Mouse (Mus musculus) kidney, embryonic 15.5 days (tissue): ENCODE results near the gene Fbxw15. TPM values are rescaled to one million over a fixed set of nuclear protein-coding genes. Genes with fewer than 3 reads are reported as not detected.
"Not testable (repeated sequence)": the region's sequence is repeated elsewhere in the genome, so short reads cannot be mapped to it uniquely, and the experiment has no call there.

Experiments used
- ATAC-seq: fragments of 200-750 bp; cut with Nextera tagmentation; replicated peaks from 2 replicates; pipeline ENCODE4 v1.8.0; 2017; ENCODE audit warnings: moderate TSS enrichment; ENCODE audit not compliant: low FRiP score
- H3K27ac ChIP-seq: fragments of 300-500 bp; sonication (generic); 2 replicates; pipeline ENCODE4 v1.5.1; 2015; ENCODE audit warnings: mild to moderate bottlenecking, inconsistent platforms
- H3K27me3 ChIP-seq: fragments of 300-500 bp; sonication (generic); 2 replicates; pipeline ENCODE4 v1.6.1; 2015; ENCODE audit warnings: inconsistent platforms
- H3K36me3 ChIP-seq: fragments of 300-500 bp; sonication (generic); 2 replicates; pipeline ENCODE4 v1.6.1; 2015; ENCODE audit warnings: inconsistent platforms
- H3K4me1 ChIP-seq: fragments of 300-500 bp; sonication (generic); 2 replicates; pipeline ENCODE4 v1.6.1; 2015; ENCODE audit warnings: inconsistent platforms
- H3K4me2 ChIP-seq: fragments of 300-500 bp; sonication (generic); 2 replicates; pipeline ENCODE4 v1.6.1; 2015; ENCODE audit warnings: moderate library complexity, mild to moderate bottlenecking, inconsistent platforms
- H3K4me3 ChIP-seq: fragments of 300-500 bp; sonication (generic); replicated peaks from 2 replicates; pipeline ENCODE4 v1.5.1; 2015; ENCODE audit warnings: mild to moderate bottlenecking, inconsistent platforms
- H3K9ac ChIP-seq: fragments of 300-500 bp; sonication (generic); 2 replicates; pipeline ENCODE4 v1.6.1; 2015; ENCODE audit warnings: mild to moderate bottlenecking, inconsistent platforms
- H3K9me3 ChIP-seq: fragments of 300-500 bp; sonication (generic); replicated peaks from 2 replicates; pipeline ENCODE4 v1.6.1; 2016; ENCODE audit warnings: inconsistent platforms
- WGBS: fragments of 180-500 bp; shearing (Covaris S2); methylation state at CpG from one replicate; pipeline ENCODE4 v1.1.7; 2015; ENCODE audit warnings: mixed read lengths; 5-methylcytosine and 5-hydroxymethylcytosine counted together
- polyA plus RNA-seq: library from polyadenylated mRNA; unstranded; fragments of >200 nt; fragmentation: Nextera tagmentation; extraction: Ambion mirVana; gene quantifications from 2 replicates; pipeline ENCODE4 v1.2.1, GENCODE M21; 2015

Gene Fbxw15
- polyA plus RNA-seq = 0.93 and 0.96 TPM in 2 replicates

DNA sequence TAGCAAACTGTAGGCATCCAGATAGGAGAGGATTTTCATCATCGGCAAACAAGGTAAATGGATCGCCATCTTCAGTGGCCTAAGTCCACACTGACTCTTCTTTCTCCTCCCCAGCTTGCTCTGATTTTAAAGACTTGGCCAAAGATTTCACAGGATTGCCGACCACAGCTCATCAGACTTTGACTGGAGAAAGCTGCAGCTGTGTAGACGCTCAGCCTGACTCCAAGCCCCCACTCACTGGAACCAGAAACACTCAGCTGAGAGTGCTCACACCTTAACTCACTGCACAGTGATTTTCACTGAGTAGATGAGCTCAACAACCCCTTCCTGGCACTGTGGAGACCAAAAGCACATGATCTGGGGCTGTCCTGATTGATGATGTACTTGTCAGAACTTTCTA lies at the start of gene Fbxw15:
Fbxw15 (minus strand) TSS at position 101 of the 400 bp plus-strand sequence.
- WGBS = 93% methylated on average over 4 of the region's 4 CpGs
- H3K9me3 ChIP-seq, H3K4me1 ChIP-seq, H3K4me3 ChIP-seq, H3K27ac ChIP-seq, H3K9ac ChIP-seq, H3K27me3 ChIP-seq, ATAC-seq, H3K4me2 ChIP-seq, H3K36me3 ChIP-seq: not testable (repeated sequence)

DNA sequence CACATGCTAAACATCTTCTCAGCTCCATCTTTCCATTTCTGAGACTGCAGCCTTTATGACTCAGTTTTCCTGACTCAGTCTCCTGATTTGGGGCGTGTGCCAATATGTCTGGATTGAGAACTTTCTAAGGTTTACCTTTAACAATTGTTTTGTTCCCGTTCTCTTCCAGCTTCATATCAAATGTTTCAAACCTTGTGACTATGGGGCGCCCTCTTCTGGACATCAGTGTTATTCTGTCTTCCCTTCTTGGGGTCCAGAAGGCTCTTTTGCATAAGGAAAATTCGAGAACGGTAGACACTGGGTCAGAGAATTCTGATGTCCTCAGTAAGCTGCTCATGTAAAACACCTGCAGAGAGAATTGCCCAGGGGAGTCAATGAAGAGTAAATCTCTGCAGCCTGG lies 38.8 kb upstream of the Fbxw15 start:
- H3K27ac ChIP-seq, H3K4me1 ChIP-seq, H3K36me3 ChIP-seq, H3K4me3 ChIP-seq, H3K27me3 ChIP-seq, H3K9ac ChIP-seq, H3K4me2 ChIP-seq, ATAC-seq, H3K9me3 ChIP-seq: not testable (repeated sequence)
- WGBS = 36% methylated on average over 5 of the region's 5 CpGs

DNA sequence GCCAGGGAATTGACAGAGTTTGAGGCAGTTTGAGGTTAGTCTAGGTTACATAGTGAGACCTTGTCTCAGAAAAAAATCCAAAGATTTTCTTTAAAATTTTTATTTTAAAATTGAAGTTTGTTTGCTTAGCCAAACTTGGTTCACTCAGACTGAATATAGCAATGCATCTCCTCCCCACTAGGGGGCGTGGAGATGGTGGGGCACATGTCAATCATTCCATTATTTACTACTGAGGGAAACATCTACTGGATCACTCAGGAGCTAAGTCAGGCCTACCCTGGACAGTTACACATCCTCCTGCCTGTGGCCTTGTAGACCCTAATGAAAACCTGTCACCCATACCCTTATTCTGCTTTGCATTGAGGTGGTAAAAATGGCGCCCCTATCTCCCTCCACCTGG lies 34.1 kb upstream of the Fbxw15 start:
- not testable (repeated sequence) for H3K27ac ChIP-seq, H3K9ac ChIP-seq, H3K9me3 ChIP-seq, H3K4me1 ChIP-seq, ATAC-seq, H3K36me3 ChIP-seq, H3K4me2 ChIP-seq, H3K4me3 ChIP-seq, H3K27me3 ChIP-seq
- WGBS = 65% methylated on average over 2 of the region's 2 CpGs

DNA sequence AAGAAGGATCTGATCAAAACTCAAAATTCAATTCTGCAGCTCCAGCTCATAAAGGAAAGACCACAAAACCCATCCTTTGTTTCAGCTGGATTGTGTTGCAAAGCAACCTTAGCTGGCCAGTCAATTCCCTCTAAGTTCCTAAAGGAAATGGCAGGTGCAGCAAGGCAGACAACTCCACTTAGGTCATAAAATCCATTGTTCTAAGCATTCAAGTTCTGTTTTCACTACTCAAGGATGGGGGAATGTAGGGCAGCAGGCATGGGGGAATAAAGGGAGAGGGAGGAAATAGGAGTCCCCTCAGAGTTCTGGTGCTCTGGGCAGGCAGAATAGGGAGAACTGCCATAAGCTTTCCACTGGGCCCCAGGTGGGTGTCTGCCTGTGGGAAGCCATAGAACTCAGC lies 29.2 kb upstream of the Fbxw15 start:
- no peaks in the 10 kb centered on the region for H3K36me3 ChIP-seq
- H3K9ac ChIP-seq = no peak overlapping the region
- H3K27ac ChIP-seq = no peak overlapping the region
- no peaks in the 10 kb centered on the region; the same call in none of the 2 replicates for H3K9me3 ChIP-seq
- H3K27me3 ChIP-seq = no peaks in the 10 kb centered on the region
- H3K4me1 ChIP-seq = no peaks in the 10 kb centered on the region
- no peak for ATAC-seq
- H3K4me2 ChIP-seq = no peak overlapping the region
- no peak overlapping the region for H3K4me3 ChIP-seq

DNA sequence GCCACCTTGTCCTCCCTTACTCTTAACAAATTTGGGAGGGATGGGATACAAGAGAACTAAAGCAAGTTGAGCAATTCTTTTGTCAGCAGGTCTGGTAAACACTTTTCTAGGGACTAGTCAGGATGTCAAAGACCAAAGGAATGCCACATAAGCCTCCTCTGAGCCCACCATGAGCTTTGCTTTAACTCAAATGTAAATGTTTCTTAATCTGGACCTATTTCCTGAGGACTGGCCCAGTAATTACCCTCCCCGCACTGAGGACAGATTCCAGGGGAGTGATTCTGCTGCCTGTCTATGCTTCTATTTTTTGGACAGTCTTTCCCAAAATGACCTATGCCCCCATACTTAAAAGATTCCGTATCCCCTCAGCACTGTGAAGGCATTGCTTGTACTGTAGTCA lies 26.8 kb upstream of the Fbxw15 start:
- no peaks in the 10 kb centered on the region; the same call in none of the 2 replicates for H3K9me3 ChIP-seq
- no peak for ATAC-seq
- H3K4me2 ChIP-seq = no peak overlapping the region
- no peak overlapping the region for H3K27ac ChIP-seq
- H3K9ac ChIP-seq = no peak overlapping the region
- H3K36me3 ChIP-seq = no peaks in the 10 kb centered on the region
- no peaks in the 10 kb centered on the region for H3K4me1 ChIP-seq
- no peaks in the 10 kb centered on the region for H3K27me3 ChIP-seq
- no peak overlapping the region for H3K4me3 ChIP-seq
- WGBS = 84% methylated on average over 2 of the region's 2 CpGs

DNA sequence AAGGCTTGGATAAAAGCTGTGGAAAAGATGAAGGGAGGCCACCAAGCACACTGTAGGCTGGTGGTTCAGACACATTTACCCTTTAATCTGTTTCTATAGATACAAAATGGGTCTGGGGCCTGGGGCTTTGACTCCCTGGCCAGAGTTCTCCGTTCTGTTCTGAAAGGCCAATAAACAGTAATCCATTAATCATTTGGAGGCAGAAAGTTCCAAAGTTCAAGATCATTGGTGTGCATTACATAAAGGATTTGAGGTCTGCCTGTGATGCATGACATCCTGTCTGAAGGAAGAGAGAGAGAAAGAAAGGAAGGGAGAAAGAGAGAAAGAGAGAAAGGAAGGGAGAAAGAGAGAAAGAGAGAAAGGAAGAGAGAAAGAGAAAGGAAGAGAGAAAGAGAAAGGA lies 2.5 kb downstream of the Fbxw15 start:
- H3K4me1 ChIP-seq = no peaks in the 10 kb centered on the region
- no peak overlapping the region for H3K4me2 ChIP-seq
- H3K36me3 ChIP-seq = no peaks in the 10 kb centered on the region
- H3K9ac ChIP-seq = no peak overlapping the region
- WGBS = 21% methylated on average over 1 of the region's 1 CpGs
- ATAC-seq = no peak
- no peaks in the 10 kb centered on the region for H3K9me3 ChIP-seq
- H3K27me3 ChIP-seq = no peaks in the 10 kb centered on the region
- no peak overlapping the region for H3K27ac ChIP-seq
- no peak overlapping the region for H3K4me3 ChIP-seq

DNA sequence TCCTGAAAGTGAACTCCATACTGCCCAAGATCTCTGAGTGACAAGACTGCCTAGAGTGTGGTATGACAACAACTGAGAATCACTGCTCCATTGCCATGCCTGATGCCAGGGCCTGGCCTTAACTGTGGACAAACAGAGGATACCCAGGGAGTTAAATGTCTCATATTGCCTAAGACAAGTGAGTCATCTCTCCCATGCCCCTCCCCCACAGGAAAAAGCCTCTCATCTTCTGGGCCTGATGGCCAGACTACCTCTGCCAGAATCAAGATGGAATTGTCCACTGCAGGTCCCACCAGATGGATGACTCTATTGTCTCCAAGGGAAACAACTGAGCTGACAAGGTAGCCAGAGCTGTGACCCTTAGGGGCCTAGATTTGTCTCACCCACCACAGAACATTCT lies 6.0 kb downstream of the Fbxw15 start:
- not testable (repeated sequence) for H3K27ac ChIP-seq, H3K9ac ChIP-seq, H3K36me3 ChIP-seq, H3K4me2 ChIP-seq, H3K9me3 ChIP-seq, H3K4me1 ChIP-seq, H3K27me3 ChIP-seq, ATAC-seq, H3K4me3 ChIP-seq

DNA sequence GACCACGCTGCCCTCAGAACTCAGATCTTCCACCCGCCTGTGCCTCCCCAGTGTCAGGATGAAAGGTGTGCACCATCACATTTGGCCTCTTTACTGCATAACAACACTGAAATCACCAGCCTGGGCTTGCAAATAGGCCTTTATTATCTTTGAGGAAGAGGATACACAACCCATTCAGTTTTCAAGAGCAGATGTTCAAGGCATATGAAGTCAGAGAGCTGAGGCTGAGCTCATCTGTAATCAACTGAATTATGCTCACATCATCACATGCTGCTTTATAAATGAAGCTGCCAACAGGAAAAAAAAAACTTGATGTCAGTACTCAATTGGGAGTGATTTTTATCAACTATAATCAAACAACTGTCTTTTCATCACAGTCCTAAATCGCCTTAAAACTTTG lies 15.6 kb downstream of the Fbxw15 start:
- Histone ChIP-seq H3K4me2 (no peak overlapping the region), H3K9me3 (no peaks in the 10 kb centered on the region), H3K9ac (no peak overlapping the region), H3K4me1 (no peaks in the 10 kb centered on the region), H3K27me3 (no peaks in the 10 kb centered on the region), H3K27ac (no peak overlapping the region), H3K36me3 (no peaks in the 10 kb centered on the region), H3K4me3 (no peak overlapping the region)
- no peak for ATAC-seq
- 63% methylated on average over 3 of the region's 3 CpGs for WGBS

DNA sequence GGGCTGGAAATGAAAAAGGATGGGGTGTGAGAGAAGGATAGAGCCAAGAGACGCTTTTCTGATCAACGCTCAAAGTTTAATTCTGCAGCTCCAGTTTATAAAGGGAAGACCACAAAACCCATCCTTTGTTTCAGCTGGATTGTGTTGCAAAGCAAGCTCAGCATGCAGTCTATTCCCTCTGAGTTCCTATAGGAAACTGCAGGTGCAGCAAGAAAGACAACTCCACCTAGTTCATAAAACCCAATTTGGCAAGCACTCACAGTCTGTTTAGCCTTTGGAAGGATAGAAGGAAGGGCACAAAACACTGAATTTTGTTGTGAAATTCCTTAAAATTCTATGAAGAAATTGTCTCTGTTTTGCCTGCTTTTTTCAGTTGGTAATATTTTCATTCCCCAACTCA lies 18.4 kb downstream of the Fbxw15 start:
- WGBS = 24% methylated on average over 2 of the region's 2 CpGs
- not testable (repeated sequence) for H3K9me3 ChIP-seq, H3K4me3 ChIP-seq, H3K4me2 ChIP-seq, H3K36me3 ChIP-seq, H3K4me1 ChIP-seq, H3K9ac ChIP-seq, ATAC-seq, H3K27ac ChIP-seq, H3K27me3 ChIP-seq

DNA sequence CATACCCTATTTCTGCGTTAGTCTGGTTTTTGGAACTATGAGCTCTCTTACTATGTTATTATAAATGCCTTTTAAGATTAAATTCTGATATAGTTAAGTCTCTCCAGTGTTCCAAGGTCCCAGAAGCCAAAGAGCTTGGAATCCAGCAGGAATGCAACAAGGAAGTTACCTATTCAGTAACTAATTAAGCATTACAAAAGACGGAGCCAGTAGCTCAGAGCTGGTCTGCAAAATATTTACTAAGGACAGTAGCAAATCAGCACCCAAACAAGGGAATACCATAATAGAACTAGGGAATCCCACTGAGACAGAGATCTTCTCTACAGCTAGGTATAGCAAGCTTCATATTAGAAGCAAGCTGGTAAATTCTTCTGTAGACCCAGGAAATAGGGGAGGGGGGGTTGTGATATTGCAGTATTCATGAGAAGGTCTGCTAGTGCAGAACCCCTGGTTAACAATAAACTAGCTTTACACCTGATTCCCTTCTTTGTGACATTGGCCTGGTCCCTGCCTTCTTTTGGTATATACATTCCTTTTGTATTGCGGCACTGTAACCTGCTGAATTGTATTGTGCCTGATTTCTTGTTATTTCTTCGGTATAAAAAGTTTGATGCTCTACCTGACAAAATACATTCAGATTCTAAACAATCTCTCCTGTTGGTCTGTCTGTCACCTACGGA lies 44.5 kb downstream of the Fbxw15 start:
- Histone ChIP-seq H3K27me3 (no peaks in the 10 kb centered on the region), H3K4me1 (0 out of 2 replicates have a peak, but pooled peaks cover 3% of the 10 kb centered on the region), H3K27ac (peak overlapping the region; percentile 83), H3K9me3 (no peaks in the 10 kb centered on the region), H3K9ac (no peak overlapping the region), H3K4me3 (no peak overlapping the region), H3K36me3 (no peaks in the 10 kb centered on the region), H3K4me2 (no peak overlapping the region)
- ATAC-seq = peak; percentile 58
- WGBS = 66% methylated on average over 5 of the region's 5 CpGs

Other genes with a start within 250 kb of the Fbxw15 start
- not detected in 2 replicates for gene Fbxw28, start 228.6 kb downstream of the Fbxw15 start, polyA plus RNA-seq
- not detected in 2 replicates for gene Fbxw22, start 164.0 kb downstream of the Fbxw15 start, polyA plus RNA-seq
- not detected in 2 replicates for gene Fbxw16, start 119.1 kb downstream of the Fbxw15 start, polyA plus RNA-seq
- not detected in 2 replicates for gene Fbxw19, start 72.4 kb downstream of the Fbxw15 start, polyA plus RNA-seq
- 0.32 and 0.44 TPM in 2 replicates for gene Fbxw24, start 57.8 kb upstream of the Fbxw15 start, polyA plus RNA-seq
- 0.10 and 0.21 TPM in 2 replicates for gene Fbxw25, start 96.4 kb upstream of the Fbxw15 start, polyA plus RNA-seq
- 0.10 TPM in 1 of 2 replicates, not detected in the other for gene Fbxw18, start 134.4 kb upstream of the Fbxw15 start, polyA plus RNA-seq
- not detected in 2 replicates for gene Fbxw26, start 177.8 kb upstream of the Fbxw15 start, polyA plus RNA-seq
- gene Fbxw27, start 222.4 kb upstream of the Fbxw15 start, polyA plus RNA-seq = not detected in 2 replicates
- gene Spink8, start 244.0 kb upstream of the Fbxw15 start, polyA plus RNA-seq = 14.2 and 14.3 TPM in 2 replicates